Mouse (Mus musculus) kidney, adult 2 months (tissue): ENCODE measurements around the gene Irs2.

Source experiments
- CTCF ChIP-seq: fragments of 200-500 bp; conservative IDR thresholded peaks from 2 replicates; pipeline ENCODE4 v1.5.1; 2011; ENCODE audit warnings: low read depth, mild to moderate bottlenecking, control low read depth, low read length, moderate library complexity, mixed read lengths; ENCODE audit not compliant: insufficient read depth, insufficient read length
- POLR2A ChIP-seq: fragments of 200-500 bp; IDR thresholded peaks from one replicate; pipeline ENCODE4 v1.6.1; 2011; ENCODE audit warnings: low read depth, low read length, control low read depth

GRCm38 (mm10) chr8:10972851-10973452 is 35.3 kb downstream of the Irs2 start:
- TF ChIP-seq CTCF (no peak), POLR2A (no peak)
